Mouse (Mus musculus): ENCODE results near the gene P4ha1. TPM values are rescaled to one million over a fixed set of nuclear protein-coding genes. Genes with fewer than 3 reads are reported as not detected.

Gene P4ha1
- polyA plus RNA-seq, 1 experiment, result 10.7 TPM

DNA sequence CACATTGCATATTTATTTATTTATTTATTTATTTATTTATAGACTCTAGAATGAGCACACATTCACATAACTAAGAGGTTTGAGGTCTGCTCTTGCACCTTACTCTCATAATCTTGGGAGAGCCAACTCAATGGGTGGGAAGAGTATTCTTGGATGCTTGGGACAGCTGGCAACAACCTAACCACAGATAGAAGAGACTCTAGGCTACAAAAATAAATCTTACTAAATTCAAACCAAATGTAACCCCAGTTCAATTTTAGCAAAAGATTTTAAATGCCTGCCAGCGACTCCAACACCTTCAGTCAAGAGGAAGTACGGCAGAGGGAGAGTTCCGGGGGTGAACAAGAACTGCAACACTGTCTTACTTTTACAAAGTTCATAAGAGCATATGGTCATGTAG is 2.0 kb upstream of the P4ha1 start:
- TF ChIP-seq GATA1 (IDR thresholded peaks at IDR 0.05; ENCODE audit: borderline replicate concordance, low read length) (no peak), FLI1 (IDR thresholded peaks at IDR 0.05; ENCODE audit: low read length) (no peak)
- Histone ChIP-seq H3K36me3 (replicated peaks; ENCODE audit: low read length) (peaks cover 2% of the 10 kb centered on the region), H3K9me3 (no peaks in the 10 kb centered on the region), H3K27me3 (replicated peaks) (no peaks in the 10 kb centered on the region), H3K4me3 (replicated peaks) (no peak overlapping the region), H3K4me1 (peaks cover 62% of the 10 kb centered on the region)

DNA sequence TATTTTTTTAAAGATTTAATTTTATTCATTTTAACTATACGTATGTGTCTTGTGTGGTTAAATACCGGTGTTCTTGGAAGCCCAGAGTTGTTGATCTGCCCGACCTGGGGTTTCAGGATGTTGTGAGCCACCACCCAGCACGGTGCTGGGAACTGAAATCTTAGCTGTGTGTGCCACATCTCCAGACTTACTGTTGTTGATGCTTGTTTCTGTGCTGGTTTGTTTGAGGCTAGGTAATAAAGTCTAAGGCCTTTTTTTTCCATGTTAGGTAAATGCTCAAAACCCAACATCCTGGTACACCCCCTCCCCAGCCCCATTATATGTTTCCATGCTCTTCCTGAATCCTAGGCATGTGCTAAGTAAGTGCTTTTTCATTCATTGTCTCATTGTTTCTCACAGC is 825 bp upstream of the P4ha1 start:
- Histone ChIP-seq H3K27me3 (replicated peaks) (no peaks in the 10 kb centered on the region), H3K9me3 (no peaks in the 10 kb centered on the region), H3K4me1 (peaks cover 69% of the 10 kb centered on the region), H3K4me3 (replicated peaks) (peak overlapping the region; percentile 93), H3K36me3 (replicated peaks; ENCODE audit: low read length) (peaks cover 3% of the 10 kb centered on the region)
- TF ChIP-seq FLI1 (IDR thresholded peaks at IDR 0.05; ENCODE audit: low read length) (no peak), GATA1 (IDR thresholded peaks at IDR 0.05; ENCODE audit: borderline replicate concordance, low read length) (no peak)

DNA sequence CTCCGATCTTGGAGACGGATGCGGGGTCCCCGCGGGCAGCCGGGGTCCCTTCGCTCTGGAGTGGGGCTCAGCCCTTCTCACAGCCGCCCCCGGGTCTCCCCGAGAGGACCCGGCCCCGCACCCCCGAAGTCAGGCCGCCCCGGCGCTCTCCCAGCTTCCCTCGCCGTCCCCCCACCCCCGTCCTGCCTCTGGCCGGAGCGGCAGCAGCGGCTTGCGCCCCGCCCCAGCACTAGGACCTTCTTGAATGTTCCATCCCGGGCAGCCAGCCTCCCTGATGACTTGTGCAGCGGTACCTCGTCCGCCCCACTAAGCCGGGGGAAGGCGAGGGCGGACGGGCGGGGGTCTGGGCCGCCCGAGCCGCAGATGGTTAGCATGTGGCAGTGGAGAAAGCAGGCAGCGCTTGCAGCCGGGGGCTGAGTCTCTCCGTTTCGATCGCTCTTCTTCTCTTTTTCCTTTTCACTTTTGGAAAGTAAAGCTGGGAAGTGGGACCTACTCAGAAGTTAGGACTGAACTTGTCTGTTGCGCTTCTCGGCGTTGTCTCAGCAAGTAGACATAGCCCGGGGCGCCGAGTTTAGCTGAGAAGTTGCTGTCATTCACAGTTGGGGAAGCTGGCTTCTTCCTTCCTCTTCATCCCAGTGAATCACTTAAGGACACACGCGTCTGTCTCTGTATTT is 529 bp downstream of the P4ha1 start:
- Histone ChIP-seq H3K4me3 (replicated peaks) (peak overlapping the region; percentile 93), H3K36me3 (replicated peaks; ENCODE audit: low read length) (peaks cover 15% of the 10 kb centered on the region)
- TF ChIP-seq FLI1 (IDR thresholded peaks at IDR 0.05; ENCODE audit: low read length) (no peak), GATA1 (IDR thresholded peaks at IDR 0.05; ENCODE audit: borderline replicate concordance, low read length) (no peak)

DNA sequence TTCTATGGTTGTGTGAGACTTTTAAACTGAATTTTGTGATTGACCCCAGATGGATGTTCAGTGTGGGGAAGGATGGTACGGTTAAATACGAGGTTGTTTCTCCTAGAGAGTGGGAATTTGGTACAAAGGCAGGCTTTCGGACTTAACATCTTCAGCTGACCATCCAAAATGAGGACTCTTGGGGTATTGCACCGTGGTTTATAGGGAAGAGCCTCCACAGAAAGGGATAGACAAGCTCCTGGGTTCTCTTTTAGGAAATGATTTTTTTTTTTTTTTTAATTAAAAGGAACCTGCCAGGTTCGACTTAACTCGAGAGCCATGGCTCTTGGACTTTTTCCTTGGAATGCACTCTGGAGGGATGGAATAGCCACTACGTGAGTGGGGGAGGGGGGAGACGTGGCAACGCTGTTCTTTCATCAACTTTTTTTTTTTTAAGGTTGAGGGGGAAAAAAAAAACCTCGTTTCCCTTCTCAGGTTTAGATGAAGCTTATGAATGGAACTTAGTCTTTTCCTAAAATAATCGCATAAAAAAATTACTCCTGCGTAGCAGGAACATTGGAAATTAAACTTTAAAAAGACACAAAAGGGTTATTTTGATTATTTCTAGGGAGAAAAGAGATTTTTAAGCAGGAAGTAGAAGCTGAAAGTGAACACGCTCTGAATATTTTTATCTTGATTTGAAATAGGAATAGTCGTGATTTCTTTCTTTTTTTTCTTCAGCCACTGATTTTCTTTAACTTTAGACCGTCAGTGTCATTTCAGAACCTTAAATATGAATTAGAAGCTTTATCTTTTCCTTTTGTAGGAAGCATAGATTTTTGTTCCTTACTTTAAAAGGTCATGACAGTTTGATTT is 1.4 kb downstream of the P4ha1 start:
- H3K4me1 ChIP-seq, result peaks cover 58% of the 10 kb centered on the region
- no peaks in the 10 kb centered on the region for H3K27me3 ChIP-seq (replicated peaks)
- no peak for TF ChIP-seq FLI1 (IDR thresholded peaks at IDR 0.05; ENCODE audit: low read length)
- no peak for TF ChIP-seq GATA1 (IDR thresholded peaks at IDR 0.05; ENCODE audit: borderline replicate concordance, low read length)
- no peaks in the 10 kb centered on the region for H3K9me3 ChIP-seq
- H3K36me3 ChIP-seq (replicated peaks; ENCODE audit: low read length), result peaks cover 21% of the 10 kb centered on the region
- peak overlapping the region; percentile 93 for H3K4me3 ChIP-seq (replicated peaks)

More for the DNA sequence above, 529 bp downstream of the P4ha1 start:
- H3K9me3 ChIP-seq, result no peaks in the 10 kb centered on the region
- H3K27me3 ChIP-seq (replicated peaks), result no peaks in the 10 kb centered on the region
- peaks cover 64% of the 10 kb centered on the region for H3K4me1 ChIP-seq

DNA sequence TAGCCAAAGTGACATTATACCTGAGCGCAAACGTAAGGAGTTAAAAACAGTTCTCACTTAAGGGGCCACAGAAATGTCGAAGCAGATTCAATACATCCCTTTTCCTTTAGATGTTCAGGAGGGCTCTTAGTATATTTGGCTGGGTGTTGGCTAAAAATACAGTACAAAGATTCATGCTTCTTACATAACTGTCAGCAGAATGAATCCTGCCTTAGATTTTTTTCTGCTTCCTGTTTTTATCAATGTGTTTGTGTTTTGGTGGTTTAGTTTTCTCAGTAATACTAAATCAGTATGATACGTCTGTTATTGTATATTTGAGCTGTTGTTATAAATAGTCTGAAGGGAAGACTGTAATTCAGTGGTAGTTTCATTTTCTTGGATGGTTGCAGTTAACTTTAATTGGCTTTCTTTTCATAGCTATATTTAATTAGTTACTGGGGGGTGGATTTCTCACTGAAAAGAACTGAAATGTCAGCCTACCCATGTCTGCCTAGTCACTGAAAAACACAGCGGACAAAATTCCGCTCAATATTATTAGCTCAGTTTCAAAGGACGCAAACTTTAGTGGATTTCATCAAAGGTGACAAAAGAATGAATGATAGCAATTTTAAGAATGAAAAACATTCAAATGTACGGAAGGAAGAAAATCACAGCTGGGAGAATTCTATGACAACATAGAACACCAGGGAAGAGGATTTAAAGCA is 3.7 kb downstream of the P4ha1 start:
- Histone ChIP-seq H3K4me1 (peaks cover 60% of the 10 kb centered on the region), H3K9me3 (no peaks in the 10 kb centered on the region), H3K36me3 (replicated peaks; ENCODE audit: low read length) (peaks cover 30% of the 10 kb centered on the region), H3K4me3 (replicated peaks) (no peak overlapping the region), H3K27me3 (replicated peaks) (no peaks in the 10 kb centered on the region)
- no peak for TF ChIP-seq GATA1 (IDR thresholded peaks at IDR 0.05; ENCODE audit: borderline replicate concordance, low read length)
- no peak for TF ChIP-seq FLI1 (IDR thresholded peaks at IDR 0.05; ENCODE audit: low read length)

DNA sequence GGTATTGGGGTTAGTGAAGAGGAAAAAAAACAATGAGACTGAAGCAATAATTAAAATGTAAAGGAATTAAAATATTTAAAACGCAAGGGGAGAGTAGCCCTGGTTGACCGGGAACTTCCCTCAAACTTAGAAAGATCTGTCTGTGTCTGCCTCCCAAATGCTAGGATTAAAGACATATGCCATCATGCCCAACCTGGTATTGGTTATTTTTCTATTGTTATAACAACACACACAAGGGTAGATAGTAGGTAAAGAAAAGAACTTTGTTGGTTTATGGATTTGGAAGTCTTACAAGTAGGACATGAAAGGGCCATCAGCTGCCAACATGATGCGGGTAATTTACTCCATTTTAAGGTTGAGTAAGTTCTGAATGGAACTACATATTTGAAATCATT is 4.2 kb downstream of the P4ha1 start:
- H3K4me1 ChIP-seq, result peaks cover 59% of the 10 kb centered on the region

DNA sequence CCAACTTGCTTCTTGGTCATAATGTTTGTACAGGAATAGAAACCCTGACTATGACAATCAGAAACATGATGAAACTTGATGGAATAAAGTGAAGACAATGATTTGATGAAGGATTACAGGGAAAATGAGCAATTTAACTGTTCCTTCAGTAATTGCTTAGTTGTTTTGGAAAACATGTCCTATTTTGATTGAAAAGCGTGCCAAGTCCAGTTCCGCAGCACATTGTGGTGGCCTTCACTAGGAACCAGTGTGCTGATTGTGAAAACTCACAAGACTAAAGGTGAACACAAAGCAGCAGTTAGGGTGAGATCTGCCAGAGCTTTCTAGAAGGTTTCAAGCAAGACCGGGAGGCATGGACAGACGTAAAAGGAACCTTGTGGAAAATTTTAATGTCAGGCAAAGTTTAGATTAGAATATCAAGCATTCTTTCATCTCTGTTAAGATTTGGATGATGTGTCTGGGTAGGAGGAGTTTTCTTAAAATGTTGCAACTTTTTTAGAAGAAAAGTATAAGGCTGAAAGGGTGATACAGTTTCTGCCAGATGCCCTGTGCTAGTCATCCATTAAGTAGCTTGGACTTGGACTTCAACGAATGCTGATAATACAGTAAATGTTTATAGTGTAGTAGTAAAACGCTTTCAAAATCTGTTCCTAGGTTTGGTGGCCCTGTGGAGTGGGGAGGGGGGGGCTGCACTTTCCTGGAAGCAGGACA is 8.6 kb downstream of the P4ha1 start:
- no peaks in the 10 kb centered on the region for H3K27me3 ChIP-seq (replicated peaks)
- TF ChIP-seq FLI1 (IDR thresholded peaks at IDR 0.05; ENCODE audit: low read length), result no peak
- TF ChIP-seq GATA1 (IDR thresholded peaks at IDR 0.05; ENCODE audit: borderline replicate concordance, low read length), result no peak
- peaks cover 65% of the 10 kb centered on the region for H3K4me1 ChIP-seq
- H3K9me3 ChIP-seq, result no peaks in the 10 kb centered on the region
- peaks cover 64% of the 10 kb centered on the region for H3K36me3 ChIP-seq (replicated peaks; ENCODE audit: low read length)
- no peak overlapping the region for H3K4me3 ChIP-seq (replicated peaks)

More for the DNA sequence above, 4.2 kb downstream of the P4ha1 start:
- Histone ChIP-seq H3K36me3 (replicated peaks; ENCODE audit: low read length) (peaks cover 36% of the 10 kb centered on the region), H3K9me3 (no peaks in the 10 kb centered on the region), H3K27me3 (replicated peaks) (no peaks in the 10 kb centered on the region), H3K4me3 (replicated peaks) (no peak overlapping the region)
- TF ChIP-seq FLI1 (IDR thresholded peaks at IDR 0.05; ENCODE audit: low read length), result no peak
- no peak for TF ChIP-seq GATA1 (IDR thresholded peaks at IDR 0.05; ENCODE audit: borderline replicate concordance, low read length)

DNA sequence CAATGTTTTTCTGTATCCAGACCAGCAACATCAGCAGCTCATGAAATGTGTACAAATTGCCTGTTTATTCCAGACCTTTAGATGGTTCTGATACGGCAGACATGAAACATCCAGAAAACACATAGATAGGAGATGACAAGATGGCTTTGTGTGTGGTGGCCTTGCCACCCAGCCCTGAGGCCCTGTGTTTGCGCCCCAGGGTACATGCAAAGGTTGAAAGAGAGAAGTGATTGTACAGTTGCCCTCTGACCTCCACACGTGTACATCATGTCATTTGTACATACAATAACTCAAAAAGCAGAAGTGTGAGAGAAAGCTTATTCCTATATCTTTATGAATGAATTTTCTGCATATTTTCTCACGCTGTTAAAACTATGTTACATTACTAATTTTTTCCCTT is 10.3 kb downstream of the P4ha1 start:
- Histone ChIP-seq H3K27me3 (replicated peaks) (no peaks in the 10 kb centered on the region), H3K9me3 (no peaks in the 10 kb centered on the region), H3K4me1 (peaks cover 53% of the 10 kb centered on the region), H3K36me3 (replicated peaks; ENCODE audit: low read length) (peaks cover 70% of the 10 kb centered on the region), H3K4me3 (replicated peaks) (no peak overlapping the region)
- TF ChIP-seq FLI1 (IDR thresholded peaks at IDR 0.05; ENCODE audit: low read length), result no peak
- TF ChIP-seq GATA1 (IDR thresholded peaks at IDR 0.05; ENCODE audit: borderline replicate concordance, low read length), result no peak
